Mouse (Mus musculus) spleen, adult 12 weeks (tissue): ENCODE measurements around the gene Gzmk.
"Not testable (repeated sequence)": the region's sequence is repeated elsewhere in the genome, so short reads cannot be mapped to it uniquely, and the experiment has no call there.

Source experiments
- DNase-seq: peaks from one replicate; pipeline ENCODE4 v3.0.0; 2022; ENCODE audit warnings: low spot score

Gzmk gene

DNA sequence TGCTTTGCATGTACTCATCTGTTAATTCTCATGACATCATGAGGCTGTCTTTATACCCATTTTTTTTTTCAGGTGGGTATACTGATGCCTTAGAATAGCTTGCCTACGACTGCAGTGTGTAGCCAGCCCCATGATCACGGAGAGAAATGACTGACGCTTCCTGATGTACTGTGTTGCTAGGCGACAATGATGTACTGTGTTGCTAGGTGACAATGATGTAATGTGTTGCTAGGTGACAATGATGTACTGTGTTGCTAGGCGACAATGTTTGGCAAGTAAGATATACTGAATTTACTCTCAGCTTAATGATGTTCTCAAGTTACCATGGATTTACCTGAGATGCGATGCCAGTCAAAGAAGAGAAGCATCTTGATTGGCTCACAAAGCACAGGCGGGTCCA is at the start of gene Gzmk:
TSS of gene Gzmk (minus strand) at position 98 of the 400 bp plus-strand sequence.
- no peak for DNase-seq

DNA sequence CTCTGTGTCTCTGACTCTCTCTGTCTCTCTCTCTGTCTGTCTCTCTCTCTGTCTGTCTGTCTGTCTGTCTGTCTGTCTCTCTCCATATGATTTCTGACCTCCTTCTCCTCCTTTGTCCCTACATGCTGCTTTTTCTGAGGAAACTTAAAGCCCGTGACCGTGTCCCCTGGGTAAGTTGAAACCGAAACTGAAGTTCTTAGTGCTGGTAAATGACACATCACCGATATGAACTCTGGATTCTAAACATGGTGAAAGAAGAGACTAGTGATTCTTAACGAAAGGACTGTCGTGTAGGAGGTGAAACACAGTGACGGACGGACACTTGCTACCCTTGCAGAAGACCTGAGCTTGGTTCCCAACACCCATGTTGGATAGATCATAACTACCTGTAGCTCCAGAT is 45.5 kb upstream of the Gzmk start:
- no peak for DNase-seq

DNA sequence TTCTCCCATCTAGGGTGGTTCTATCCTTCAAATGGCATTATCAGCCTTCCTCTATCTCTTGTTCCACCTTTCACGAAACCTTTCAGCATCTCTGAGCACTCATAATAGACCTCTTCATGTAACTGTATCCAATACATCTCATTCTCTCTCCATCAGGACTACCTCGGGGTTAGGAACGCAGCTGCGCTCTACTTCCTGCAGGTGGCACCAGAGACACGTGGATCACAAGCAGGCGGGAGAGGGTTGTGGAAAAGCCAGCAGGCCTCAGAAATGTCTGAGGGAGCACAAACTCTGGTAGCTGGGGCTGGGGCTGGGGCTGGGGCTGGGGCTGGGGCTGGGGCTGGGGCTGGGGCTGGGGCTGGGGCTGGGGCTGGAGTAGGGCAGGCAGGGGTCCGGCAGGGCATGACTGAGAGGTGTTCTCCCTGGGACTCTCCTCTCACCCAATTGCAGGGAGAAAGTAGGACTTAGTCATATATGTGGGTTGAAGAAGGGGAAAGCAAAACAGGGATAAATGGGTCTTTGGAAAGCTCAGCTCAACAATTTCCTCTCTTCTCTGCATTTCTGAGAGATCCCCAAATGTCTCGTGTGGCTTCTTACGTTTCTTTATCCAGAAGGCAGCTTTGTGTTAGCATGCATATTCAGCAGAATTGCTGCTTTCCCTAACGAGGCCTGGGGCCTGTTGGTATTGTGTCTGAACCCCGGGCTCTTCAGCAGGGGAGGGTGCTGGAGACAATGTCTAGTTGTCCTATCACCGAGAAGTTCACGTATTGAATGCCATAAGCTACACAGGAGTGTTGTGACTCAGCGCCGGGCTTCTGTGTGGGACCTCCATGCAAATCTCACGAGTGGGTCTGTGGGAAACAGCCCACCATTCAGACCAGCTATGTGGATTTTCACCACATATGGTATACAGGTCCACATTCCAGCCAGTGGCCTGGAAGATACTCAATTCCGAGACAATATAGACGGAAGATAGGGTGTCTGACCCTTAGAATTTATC is 44.4 kb upstream of the Gzmk start:
- DNase-seq: no peak

DNA sequence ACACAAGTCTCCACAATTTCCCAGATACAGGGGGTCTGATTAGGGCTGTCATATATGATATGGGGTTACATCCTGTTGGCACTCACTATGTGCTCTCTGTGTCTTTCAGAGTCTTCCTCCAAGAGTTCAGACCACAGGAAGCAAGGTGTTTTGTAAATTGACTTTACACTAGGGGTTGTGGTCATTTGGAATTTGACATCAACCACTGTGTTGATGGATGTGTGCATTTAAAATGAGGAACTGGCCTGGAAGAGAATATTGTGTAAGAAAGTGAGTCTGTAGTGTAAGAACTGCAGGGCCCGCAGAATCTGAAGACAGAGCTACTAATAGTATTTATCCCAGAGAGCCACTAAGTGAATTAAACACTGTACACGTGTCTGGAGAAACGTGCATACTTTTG is 41.5 kb upstream of the Gzmk start:
- DNase-seq: no peak

DNA sequence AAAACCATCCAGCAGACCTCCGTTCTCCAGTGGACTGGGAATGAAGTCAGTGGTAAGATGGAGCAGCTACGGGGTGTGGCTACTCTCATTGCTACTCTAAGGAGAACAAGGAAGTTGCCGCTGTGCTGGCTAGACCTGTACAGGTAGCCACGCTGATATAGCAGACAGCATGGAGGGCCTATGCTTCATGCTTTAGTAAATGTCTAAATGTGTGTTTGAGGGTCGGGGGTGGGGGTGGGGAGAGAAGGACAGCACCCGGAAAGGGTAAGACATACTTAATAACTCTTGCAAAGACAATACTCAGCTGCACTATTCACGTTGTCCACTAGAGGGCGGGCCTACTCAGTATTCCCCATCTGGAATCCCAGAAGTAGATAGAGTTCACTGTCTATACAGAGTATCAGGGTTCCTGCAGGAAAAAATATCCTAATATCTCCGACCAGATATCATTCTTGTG is 40.8 kb upstream of the Gzmk start:
- DNase-seq: peak; percentile 21

DNA sequence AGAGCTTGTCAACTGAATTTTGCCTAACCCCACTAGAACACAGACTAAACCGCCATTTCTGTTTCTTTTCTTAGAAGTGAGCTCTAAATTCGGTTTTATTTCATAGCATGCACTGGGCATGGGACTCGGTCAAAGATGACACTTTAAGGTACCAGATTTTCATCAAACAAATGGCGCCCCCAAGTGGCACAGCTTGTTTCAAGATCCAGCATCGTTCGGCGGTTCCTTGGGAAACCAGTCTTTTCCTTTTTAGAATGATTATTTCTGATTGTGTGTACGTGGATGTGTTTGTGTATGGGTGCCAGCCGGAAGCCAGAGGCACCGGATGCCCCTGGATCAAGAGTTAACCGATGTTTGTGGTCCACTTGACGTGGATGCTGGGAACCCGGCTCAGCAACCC is 39.5 kb upstream of the Gzmk start:
- no peak for DNase-seq

DNA sequence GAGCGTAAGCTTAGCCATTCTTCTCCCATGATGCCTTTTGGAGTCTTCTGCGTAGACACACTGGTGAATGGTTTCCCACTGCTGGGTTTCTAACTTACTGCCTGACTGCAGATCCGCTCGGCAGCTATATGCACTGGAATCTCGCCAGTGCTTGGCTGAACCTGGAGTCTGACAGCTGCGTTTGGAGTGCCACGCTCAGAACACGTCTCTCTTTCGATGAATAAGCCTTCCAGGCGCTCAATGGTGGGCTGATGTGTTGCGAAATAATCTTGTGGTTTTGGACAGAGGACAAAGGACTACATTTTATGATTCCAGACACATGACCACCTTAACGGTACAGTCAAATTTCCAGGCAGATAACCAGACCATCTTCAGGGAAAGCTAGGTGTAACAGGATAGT is 37.1 kb upstream of the Gzmk start:
- DNase-seq: no peak

DNA sequence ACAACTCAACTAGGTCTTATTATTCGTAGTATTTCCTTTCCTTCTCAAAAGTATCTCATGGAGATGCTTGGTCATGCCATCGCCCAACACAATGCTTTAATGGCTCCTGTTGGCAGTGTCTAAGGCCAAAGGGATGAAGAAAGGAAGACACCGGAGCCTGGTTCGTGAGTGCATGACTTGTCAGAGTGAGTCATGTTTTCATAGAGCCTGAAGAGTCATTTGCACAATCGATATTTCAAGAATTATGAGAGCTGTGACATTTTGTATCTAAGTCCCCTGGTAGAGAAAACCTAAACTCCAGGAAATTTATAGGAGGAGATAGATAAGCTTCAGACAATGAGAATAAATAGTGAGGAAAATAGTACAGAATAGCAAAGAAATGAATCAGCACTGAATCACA is 33.5 kb upstream of the Gzmk start:
- DNase-seq: no peak

DNA sequence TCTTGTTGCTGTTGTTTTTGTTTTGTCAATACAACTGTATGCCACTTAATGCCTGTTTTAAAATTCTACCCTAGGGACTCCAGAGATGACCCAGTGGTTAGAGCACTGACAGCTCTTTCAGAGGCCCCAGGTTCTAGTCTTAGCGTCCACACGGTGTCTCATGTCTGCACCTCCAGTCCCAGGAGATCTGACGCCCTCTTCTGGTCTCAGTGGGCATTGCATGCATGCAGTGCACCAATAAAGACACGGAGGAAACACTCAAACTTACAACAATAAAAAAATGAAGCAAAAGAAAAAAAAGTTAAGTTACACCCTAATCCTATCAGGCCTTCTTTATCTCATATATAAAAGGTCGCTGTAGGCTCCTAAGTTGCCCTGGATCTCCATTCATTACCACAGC is 31.5 kb upstream of the Gzmk start:
- DNase-seq: no peak

DNA sequence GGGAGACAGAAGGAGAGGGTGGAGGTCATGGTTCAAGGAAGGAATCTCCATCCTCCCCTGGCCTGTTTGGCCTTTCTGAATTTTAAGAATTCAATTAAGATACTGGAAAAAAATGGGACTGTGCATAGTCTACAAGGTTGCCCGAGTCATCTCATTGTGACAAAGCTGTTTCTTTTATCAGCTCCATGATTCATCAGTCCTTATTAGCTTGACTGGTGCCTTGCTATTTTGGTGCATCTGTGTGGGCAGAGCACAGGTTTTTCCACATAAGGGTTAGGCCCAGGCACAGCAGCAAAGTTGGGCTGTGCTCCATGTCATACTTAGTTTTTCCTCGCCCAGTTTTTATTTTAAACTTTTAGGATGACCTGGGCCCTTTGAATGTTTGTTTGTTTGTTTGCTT is 31.1 kb upstream of the Gzmk start:
- DNase-seq: no peak

DNA sequence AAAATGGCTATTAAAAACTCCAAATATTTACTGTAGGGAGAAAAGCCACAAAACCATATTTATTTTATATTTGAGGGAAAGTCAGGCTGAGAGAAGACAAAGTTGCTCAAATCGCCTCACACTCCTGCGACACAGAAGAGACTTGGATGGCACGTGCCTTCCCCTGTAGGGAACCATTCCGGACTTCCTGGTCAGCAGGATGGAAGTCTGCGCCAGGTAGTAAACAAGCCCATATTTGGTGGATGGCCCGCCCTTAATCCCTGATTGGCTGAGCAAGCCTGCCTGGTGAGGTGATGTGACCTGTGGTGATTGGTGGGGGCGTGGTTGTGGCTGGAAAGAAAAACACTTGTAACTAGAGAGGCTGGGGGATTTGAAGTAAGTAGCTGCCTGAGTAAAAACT is 26.9 kb upstream of the Gzmk start:
- not testable (repeated sequence) for DNase-seq

DNA sequence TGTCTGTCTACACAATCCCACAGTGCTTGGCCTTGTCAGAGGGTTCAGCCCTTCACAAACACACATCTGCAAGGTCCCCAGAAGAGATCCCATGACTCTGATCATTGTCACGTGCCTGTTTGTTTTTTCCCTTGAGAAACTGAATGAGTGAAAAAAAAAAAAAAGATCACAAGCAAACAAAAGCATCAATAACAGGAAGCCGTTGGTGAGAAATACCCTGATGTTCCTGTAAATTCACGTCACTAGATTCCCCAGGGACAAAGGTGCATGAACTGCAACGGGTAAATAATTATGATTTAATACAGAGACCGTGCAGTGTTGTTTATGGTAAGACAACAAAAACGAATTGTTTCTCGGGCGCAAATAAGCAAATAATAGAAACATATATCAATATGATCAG is 19.3 kb upstream of the Gzmk start:
- no peak for DNase-seq

DNA sequence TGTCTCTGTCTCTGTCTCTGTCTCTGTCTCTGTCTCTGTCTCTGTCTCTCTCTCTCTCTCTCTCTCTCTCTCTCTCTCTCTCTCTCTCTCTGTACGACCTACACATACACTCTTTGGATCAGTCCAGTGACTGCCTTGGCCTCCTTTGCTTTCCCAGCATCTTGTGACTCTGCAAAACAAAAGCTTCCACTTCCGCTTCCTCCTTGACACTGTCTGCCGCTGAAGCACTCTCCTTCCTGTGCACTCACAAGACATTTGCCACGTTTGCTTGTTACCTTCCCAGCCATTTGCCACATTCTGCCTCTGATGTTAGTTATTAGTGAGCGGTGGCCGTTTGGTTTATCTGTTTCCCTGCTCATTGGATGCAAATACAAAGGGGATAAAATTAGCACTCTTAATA is 16.4 kb upstream of the Gzmk start:
- DNase-seq: no peak

DNA sequence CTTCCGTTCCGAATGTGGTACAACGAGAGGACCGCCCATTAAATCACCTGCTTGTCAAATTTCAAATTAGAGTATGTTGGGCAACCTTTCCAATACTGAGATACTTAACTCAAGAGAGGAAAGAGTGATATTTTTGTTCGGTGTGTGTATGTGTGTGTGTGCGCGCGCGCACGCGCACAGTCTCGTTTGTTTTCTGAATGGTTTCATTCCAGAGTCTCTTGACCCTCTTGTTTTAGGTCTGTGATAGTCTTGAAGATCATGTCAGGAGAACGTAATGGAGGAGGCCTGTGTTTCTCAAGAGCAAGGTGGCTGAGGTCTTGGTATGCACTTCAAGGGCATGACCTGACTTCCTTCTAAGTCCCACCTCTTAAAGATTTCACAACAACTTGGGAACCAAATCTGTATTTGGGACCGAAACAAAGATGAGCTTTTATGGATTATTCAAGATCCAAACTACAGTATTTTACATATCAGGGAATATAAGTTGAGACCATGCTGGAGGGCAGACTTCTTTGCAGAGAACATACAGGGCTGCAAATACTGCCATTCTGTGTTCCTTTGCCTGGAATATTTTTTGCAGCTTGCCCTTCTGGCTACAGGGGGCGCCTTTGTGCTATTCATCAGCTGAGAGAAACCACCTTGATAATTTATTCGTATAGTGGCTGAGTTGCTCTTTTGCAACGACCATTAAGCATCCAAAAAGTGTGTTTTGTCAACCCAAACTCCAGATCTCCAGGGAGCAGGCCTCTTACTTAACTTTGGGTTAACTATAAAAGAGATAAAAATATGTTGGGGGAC is 2.2 kb upstream of the Gzmk start:
- no peak for DNase-seq

DNA sequence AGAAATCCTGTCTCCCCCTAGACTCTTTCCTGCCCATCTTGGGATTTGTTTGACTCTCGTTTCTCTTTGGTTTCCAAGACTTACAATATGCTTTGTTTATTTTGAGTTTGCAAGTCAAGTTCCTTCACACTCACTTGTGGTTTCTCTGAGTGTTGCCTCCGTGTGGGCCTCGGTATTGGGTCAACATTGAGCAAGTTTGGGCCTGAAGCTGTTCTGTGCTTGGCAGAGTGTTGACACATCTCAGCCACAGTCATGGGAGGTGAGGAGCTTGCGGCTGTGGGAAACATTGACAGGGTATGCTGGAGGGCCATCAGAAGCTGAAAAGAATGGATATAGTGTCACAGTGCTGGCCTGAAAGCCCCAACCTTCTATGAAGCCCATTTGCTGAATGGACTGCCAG is 1.4 kb upstream of the Gzmk start:
- no peak for DNase-seq

DNA sequence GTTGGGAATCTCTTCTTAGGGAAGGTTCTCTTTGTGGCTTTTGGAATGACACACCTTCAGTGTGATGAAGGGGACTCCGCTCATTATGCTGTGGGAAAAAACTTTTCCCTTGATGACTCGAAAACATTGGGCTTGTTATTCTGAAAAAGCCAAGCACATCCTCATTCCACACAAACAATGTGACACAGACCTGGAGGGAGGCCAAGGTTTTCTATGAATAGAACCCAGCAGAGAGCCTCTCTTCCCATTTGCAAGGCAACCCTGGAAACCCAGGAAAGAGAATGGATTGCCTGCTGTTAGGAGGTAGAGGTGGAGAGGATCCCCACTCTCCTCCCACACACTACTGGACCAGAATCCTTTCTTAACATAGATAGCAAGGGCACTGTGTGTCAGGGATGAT is 1.6 kb downstream of the Gzmk start:
- no peak for DNase-seq

DNA sequence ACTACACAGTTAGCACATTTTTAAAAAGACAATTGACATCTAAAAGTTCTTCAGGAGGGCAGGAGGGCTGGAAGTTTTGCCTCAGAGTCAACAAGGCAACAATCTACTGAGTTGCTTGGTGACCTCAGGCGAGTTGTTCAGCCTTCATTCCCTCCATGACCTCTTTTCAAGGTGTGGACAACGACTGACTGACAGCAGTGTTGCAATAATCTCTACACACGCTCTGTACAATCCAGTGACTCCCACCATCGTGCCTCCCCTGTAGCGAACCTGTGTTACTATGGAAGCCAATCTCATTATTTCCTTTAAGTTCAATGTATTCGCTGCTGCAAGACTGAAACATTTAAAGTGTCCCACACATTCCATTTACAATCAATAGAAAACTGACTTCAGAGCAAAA is 3.9 kb downstream of the Gzmk start:
- DNase-seq: no peak

DNA sequence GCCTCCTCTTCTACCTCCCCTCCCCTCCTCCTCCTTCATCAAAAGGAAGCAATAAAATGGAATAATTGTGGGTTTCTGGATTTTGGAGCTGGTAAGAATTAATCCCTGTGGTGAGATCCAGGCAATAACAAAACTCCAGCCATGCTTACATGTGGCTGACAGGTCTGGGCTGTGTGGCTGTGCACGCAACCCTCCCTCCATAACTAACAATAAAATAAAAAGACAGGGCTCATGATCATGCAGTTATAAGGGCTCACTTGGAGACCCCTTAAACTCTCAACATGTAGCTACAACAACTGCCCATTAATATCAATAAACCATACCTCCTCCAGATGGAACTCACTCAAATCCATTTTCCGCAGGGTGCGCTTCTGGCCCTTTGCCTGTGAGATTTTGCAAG is 11.8 kb downstream of the Gzmk start:
- no peak for DNase-seq

DNA sequence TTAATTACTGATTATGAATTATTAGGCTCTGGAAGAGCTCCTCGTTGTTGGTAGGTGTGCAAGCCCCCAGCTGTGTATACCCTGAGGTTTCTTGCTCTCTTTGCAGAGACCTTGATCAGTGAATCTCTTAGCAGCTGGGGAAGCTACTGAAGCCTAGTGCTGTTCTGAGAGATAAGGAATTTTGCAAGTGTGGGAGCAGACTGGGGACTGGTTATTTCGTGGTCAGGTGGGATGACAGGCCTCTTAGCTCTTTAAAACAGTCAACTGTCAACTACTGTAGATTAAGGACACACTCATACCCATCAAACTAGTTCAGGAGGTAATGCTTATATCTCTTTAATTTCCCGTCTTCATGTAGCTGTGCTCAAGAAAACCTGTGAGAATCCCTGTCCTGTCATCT is 13.3 kb downstream of the Gzmk start:
- DNase-seq: no peak

DNA sequence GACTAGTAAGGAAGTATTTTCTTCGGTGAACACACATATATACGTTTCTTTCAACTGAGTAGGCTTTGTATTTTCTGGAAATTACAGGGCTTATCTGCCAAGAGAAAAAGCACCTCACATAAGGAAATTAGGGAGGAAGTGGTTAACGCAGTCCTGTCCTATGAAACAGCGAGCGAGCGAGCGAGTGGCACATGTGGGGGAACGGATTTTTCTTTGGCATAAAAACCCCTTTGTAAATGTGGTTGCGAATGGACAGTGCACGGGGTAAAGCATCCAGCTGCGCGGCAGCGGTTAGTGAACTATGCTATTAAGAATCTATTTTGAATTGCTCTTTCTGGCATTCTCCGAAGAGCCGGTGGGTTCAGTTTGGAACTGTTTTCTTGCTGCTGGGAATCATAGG is 14.4 kb downstream of the Gzmk start:
- no peak for DNase-seq

DNA sequence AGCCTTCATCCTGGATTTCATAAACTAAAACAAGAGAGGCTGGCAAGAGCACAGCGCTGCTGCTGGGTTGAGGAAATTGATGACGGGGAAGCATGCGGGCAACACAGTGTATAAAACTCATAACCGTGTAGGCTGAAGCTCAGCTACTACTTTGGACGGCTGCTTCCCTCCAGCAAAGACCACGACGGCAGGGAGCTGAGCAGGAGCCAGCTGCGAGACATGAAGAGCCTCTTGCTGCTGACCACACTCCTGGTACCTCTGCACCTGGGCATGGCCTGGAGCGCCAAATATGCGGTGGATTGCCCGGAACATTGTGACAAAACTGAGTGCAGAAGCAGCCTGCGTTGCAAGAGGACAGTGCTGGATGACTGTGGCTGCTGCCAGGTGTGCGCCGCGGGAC is 16.1 kb downstream of the Gzmk start, which contains the start of gene Esm1:
TSS of gene Esm1 (plus strand) at position 36 of the 400 bp plus-strand sequence.
- no peak for DNase-seq

DNA sequence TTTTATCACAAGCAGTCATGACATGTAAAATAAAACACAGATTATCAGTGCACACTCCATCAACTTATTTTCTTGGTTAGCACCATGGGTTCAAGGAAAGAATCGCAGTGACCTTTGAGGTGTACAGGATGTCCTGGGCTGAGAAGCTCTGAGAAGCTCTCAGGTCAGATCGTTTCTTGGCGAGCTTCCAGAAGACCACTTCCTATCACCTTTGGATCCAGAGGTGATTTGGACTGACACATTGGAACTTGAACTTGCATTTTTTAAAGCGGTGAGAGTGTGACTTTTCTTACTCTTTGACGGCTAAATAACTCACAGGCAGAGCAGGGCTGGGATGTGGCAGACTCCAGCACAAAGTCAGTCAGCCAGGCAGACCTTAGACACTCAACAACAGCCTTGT is 20.4 kb downstream of the Gzmk start:
- no peak for DNase-seq

DNA sequence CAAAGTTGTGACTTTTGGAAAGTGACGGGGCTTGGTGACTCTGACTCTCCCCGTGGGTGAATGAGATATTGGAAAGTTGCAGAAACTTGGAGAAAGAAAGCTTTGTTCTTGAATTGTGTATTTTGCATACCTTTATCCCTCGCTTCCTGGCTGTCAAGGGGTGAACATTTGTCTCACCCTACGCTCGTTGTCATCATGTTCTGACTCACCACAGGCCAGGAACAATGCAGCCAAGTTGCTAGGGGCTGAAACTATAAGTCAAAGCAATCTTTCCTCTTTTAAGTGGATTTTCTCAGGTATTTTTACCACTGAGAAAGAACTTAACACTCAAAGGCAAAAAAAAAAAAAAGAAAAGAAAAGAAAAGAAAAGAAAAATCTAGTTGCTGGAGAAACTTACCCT is 22.6 kb downstream of the Gzmk start:
- no peak for DNase-seq
